Mouse (Mus musculus) forebrain, embryonic 10.5 days (tissue): ENCODE data around the gene Jagn1. TPM values are rescaled to one million over a fixed set of nuclear protein-coding genes. Genes with fewer than 3 reads are reported as not detected.

Experiments used
- DNase-seq: peaks from one replicate; pipeline ENCODE4 v3.0.0-alpha.2; 2017; ENCODE audit warnings: low spot score; ENCODE audit errors: extremely low spot score
- H3K27ac ChIP-seq: fragments of 300-500 bp; sonication (generic); 2 replicates; pipeline ENCODE4 v1.5.1; 2016; ENCODE audit warnings: mild to moderate bottlenecking
- H3K27me3 ChIP-seq: fragments of 300-500 bp; sonication (generic); 2 replicates; pipeline ENCODE4 v1.6.1; 2016; ENCODE audit warnings: mild to moderate bottlenecking; ENCODE audit not compliant: poor library complexity, severe bottlenecking
- H3K36me3 ChIP-seq: fragments of 300-500 bp; sonication (generic); replicated peaks from 2 replicates; pipeline ENCODE4 v1.6.1; 2016; ENCODE audit warnings: mild to moderate bottlenecking, moderate library complexity
- H3K4me1 ChIP-seq: fragments of 300-500 bp; sonication (generic); 2 replicates; pipeline ENCODE4 v1.6.1; 2016
- H3K4me3 ChIP-seq: fragments of 300-500 bp; sonication (generic); 2 replicates; pipeline ENCODE4 v1.5.1; 2016; ENCODE audit warnings: mild to moderate bottlenecking, moderate library complexity
- H3K9me3 ChIP-seq: fragments of 300-500 bp; sonication (generic); 2 replicates; pipeline ENCODE4 v1.6.1; 2016; ENCODE audit warnings: mild to moderate bottlenecking, moderate library complexity
- WGBS: fragments of 180-500 bp; shearing (Covaris S2); methylation state at CpG from one replicate; pipeline ENCODE4 v1.1.7; 2016; 5-methylcytosine and 5-hydroxymethylcytosine counted together
- polyA plus RNA-seq: library from polyadenylated mRNA; unstranded; fragments of >200 nt; fragmentation: Nextera tagmentation; extraction: Ambion mirVana; gene quantifications from 2 replicates; pipeline ENCODE4 v1.2.1, GENCODE M21; 2016

The Jagn1 gene
- polyA plus RNA-seq, 1 experiment from 2014 or later, result 85.1 TPM

GRCm38 (mm10) chr6:113419199-113419587, 23.2 kb upstream of the Jagn1 start, which contains the start of gene Rpusd3:
Gene Rpusd3, minus strand, starts transcription at chr6:113419340.
- peak within 1 kb of the TSS; percentile 80 for H3K27ac ChIP-seq
- no peaks in the 10 kb centered on the region for H3K9me3 ChIP-seq
- H3K27me3 ChIP-seq, result no peaks in the 10 kb centered on the region
- WGBS, result under 1% methylated on average over 25 of the region's 25 CpGs
- DNase-seq, result peak; percentile 94
- peaks cover 17% of the 10 kb centered on the region for H3K4me1 ChIP-seq
- peaks cover 30% of the 10 kb centered on the region for H3K36me3 ChIP-seq
- H3K4me3 ChIP-seq, result peak within 1 kb of the TSS; percentile 64

- no peaks in the 10 kb centered on the region for H3K27me3 ChIP-seq
- no peak overlapping the region for H3K4me3 ChIP-seq
- peaks cover 12% of the 10 kb centered on the region for H3K4me1 ChIP-seq
- DNase-seq, result no peak
- no peaks in the 10 kb centered on the region for H3K36me3 ChIP-seq
- WGBS, result 83% methylated on average over 4 of the region's 4 CpGs
- no peak overlapping the region for H3K27ac ChIP-seq
- 0 out of 2 replicates have a peak, but pooled peaks cover 4% of the 10 kb centered on the region for H3K9me3 ChIP-seq
Observed at GRCm38 (mm10) chr6:113423000-113423399, 19.4 kb upstream of the Jagn1 start.

GRCm38 (mm10) chr6:113424187-113424586, 18.2 kb upstream of the Jagn1 start:
- Histone ChIP-seq H3K27me3 (no peaks in the 10 kb centered on the region), H3K4me3 (no peak overlapping the region), H3K36me3 (no peaks in the 10 kb centered on the region), H3K4me1 (peaks cover 4% of the 10 kb centered on the region), H3K9me3 (0 out of 2 replicates have a peak, but pooled peaks cover 4% of the 10 kb centered on the region), H3K27ac (no peak overlapping the region)
- DNase-seq, result no peak
- WGBS, result 90% methylated on average over 7 of the region's 7 CpGs

- no peaks in the 10 kb centered on the region for H3K4me1 ChIP-seq
- H3K27ac ChIP-seq, result no peak overlapping the region
- DNase-seq, result no peak
- H3K9me3 ChIP-seq, result 0 out of 2 replicates have a peak, but pooled peaks cover 4% of the 10 kb centered on the region
- no peak overlapping the region for H3K4me3 ChIP-seq
- H3K36me3 ChIP-seq, result no peaks in the 10 kb centered on the region
- no peaks in the 10 kb centered on the region for H3K27me3 ChIP-seq
- WGBS, result 91% methylated on average over 4 of the region's 4 CpGs
Observed at GRCm38 (mm10) chr6:113426696-113427095, 15.7 kb upstream of the Jagn1 start.

GRCm38 (mm10) chr6:113427397-113427796, 15.0 kb upstream of the Jagn1 start:
- no peak overlapping the region for H3K27ac ChIP-seq
- no peaks in the 10 kb centered on the region for H3K27me3 ChIP-seq
- 64% methylated on average over 3 of the region's 3 CpGs for whole genome bisulfite sequencing
- H3K9me3 ChIP-seq, result 0 out of 2 replicates have a peak, but pooled peaks cover 4% of the 10 kb centered on the region
- H3K4me3 ChIP-seq, result no peak overlapping the region
- peak; percentile 40 for DNase-seq
- H3K36me3 ChIP-seq, result no peaks in the 10 kb centered on the region
- H3K4me1 ChIP-seq, result no peaks in the 10 kb centered on the region

GRCm38 (mm10) chr6:113428006-113428405, 14.4 kb upstream of the Jagn1 start:
- no peak for DNase-seq
- 93% methylated on average over 16 of the region's 16 CpGs for WGBS

GRCm38 (mm10) chr6:113429965-113430364, 12.4 kb upstream of the Jagn1 start:
- 80% methylated on average over 3 of the region's 3 CpGs for WGBS
- no peak overlapping the region for H3K27ac ChIP-seq
- no peak for DNase-seq
- no peak overlapping the region for H3K4me3 ChIP-seq
- H3K36me3 ChIP-seq, result no peaks in the 10 kb centered on the region
- no peaks in the 10 kb centered on the region for H3K4me1 ChIP-seq
- H3K9me3 ChIP-seq, result 0 out of 2 replicates have a peak, but pooled peaks cover 4% of the 10 kb centered on the region
- H3K27me3 ChIP-seq, result no peaks in the 10 kb centered on the region

More at GRCm38 (mm10) chr6:113428006-113428405, 14.4 kb upstream of the Jagn1 start:
- Histone ChIP-seq H3K27me3 (no peaks in the 10 kb centered on the region), H3K9me3 (0 out of 2 replicates have a peak, but pooled peaks cover 4% of the 10 kb centered on the region), H3K4me1 (no peaks in the 10 kb centered on the region), H3K27ac (no peak overlapping the region), H3K4me3 (no peak overlapping the region), H3K36me3 (no peaks in the 10 kb centered on the region)

GRCm38 (mm10) chr6:113430846-113431245, 11.5 kb upstream of the Jagn1 start:
- 74% methylated on average over 3 of the region's 3 CpGs for WGBS

GRCm38 (mm10) chr6:113431801-113432200, 10.6 kb upstream of the Jagn1 start:
- Histone ChIP-seq H3K36me3 (no peaks in the 10 kb centered on the region), H3K4me1 (no peaks in the 10 kb centered on the region), H3K9me3 (0 out of 2 replicates have a peak, but pooled peaks cover 4% of the 10 kb centered on the region), H3K4me3 (no peak overlapping the region), H3K27me3 (no peaks in the 10 kb centered on the region), H3K27ac (no peak overlapping the region)
- 76% methylated on average over 3 of the region's 3 CpGs for WGBS
- DNase-seq, result no peak

More at GRCm38 (mm10) chr6:113430846-113431245, 11.5 kb upstream of the Jagn1 start:
- Histone ChIP-seq H3K27me3 (no peaks in the 10 kb centered on the region), H3K4me3 (no peak overlapping the region), H3K27ac (no peak overlapping the region), H3K9me3 (0 out of 2 replicates have a peak, but pooled peaks cover 4% of the 10 kb centered on the region), H3K36me3 (no peaks in the 10 kb centered on the region), H3K4me1 (no peaks in the 10 kb centered on the region)
- DNase-seq, result no peak

GRCm38 (mm10) chr6:113433661-113434060, 8.7 kb upstream of the Jagn1 start:
- no peak overlapping the region for H3K27ac ChIP-seq
- H3K9me3 ChIP-seq, result no peaks in the 10 kb centered on the region
- no peaks in the 10 kb centered on the region for H3K27me3 ChIP-seq
- H3K4me3 ChIP-seq, result no peak overlapping the region
- DNase-seq, result no peak
- H3K36me3 ChIP-seq, result no peaks in the 10 kb centered on the region
- no peaks in the 10 kb centered on the region for H3K4me1 ChIP-seq
- 89% methylated on average over 3 of the region's 3 CpGs for WGBS

- Histone ChIP-seq H3K9me3 (no peaks in the 10 kb centered on the region), H3K36me3 (no peaks in the 10 kb centered on the region), H3K4me3 (no peak overlapping the region), H3K27me3 (no peaks in the 10 kb centered on the region), H3K4me1 (no peaks in the 10 kb centered on the region), H3K27ac (0 out of 2 replicates have a peak overlapping the region, but pooled peaks have one; percentile 4)
- WGBS, result 76% methylated on average over 7 of the region's 7 CpGs
- DNase-seq, result no peak
Observed at GRCm38 (mm10) chr6:113434691-113435090, 7.7 kb upstream of the Jagn1 start.

- H3K9me3 ChIP-seq, result no peaks in the 10 kb centered on the region
- no peaks in the 10 kb centered on the region for H3K27me3 ChIP-seq
- H3K36me3 ChIP-seq, result no peaks in the 10 kb centered on the region
- no peaks in the 10 kb centered on the region for H3K4me1 ChIP-seq
- H3K27ac ChIP-seq, result 0 out of 2 replicates have a peak within 1 kb of the TSS, but pooled peaks have one; percentile 4
- no peak within 1 kb of the TSS for H3K4me3 ChIP-seq
- no peak for DNase-seq
- 82% methylated on average over 9 of the region's 9 CpGs for WGBS
Observed at GRCm38 (mm10) chr6:113435664-113436205, 6.6 kb upstream of the Jagn1 start, which contains the start of gene Cidec. Gene Cidec, minus strand, starts transcription at chr6:113435760.

- Histone ChIP-seq H3K27me3 (no peaks in the 10 kb centered on the region), H3K36me3 (no peaks in the 10 kb centered on the region), H3K9me3 (no peaks in the 10 kb centered on the region), H3K4me3 (no peak overlapping the region), H3K27ac (no peak overlapping the region), H3K4me1 (peaks cover 2% of the 10 kb centered on the region; the same call in 1 of the 2 replicates)
- WGBS, result 81% methylated on average over 12 of the region's 12 CpGs
- DNase-seq, result no peak
Observed at GRCm38 (mm10) chr6:113437135-113437534, 5.2 kb upstream of the Jagn1 start.
